Mouse (Mus musculus) cerebellum, adult 9-11 months (tissue): Measurements from ENCODE around the gene Zfp92.
"Not testable (repeated sequence)": the region's sequence is repeated elsewhere in the genome, so short reads cannot be mapped to it uniquely, and the experiment has no call there.

ENCODE experiments used
- DNase-seq: peaks from one replicate; pipeline ENCODE4 v3.0.0; 2022

Gene Zfp92

DNA sequence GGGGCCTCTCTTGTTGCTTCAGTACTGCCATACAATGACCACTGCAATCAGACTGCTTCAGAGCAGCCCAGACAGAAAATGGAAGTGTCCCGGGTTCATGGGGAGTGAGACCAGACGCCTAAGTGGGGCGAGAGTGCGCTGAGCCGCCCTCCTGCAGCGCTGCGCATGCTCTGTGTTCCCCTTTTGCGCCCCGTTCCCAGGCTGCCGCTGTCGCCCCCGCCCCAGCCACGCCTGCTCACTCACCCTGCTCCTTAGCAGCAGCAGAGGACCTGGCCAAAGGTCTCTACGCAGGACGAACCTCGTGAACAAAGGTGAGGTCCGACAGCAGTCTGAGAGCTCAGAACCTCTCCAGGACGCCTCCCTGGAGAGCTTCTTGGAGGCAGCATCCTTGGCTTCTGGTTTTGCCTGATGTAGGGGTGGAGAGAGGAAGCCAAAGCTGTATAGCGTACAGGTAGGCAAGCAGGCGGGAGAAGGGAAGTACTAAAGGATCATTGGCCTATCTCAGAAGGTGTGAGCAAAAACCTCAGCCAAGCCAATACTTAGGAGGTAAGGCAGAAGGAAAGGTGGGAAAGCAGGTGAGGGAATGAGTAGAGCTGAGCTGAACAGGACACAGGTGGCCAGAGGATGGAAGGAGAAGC lies at the start of gene Zfp92:
TSS of gene Zfp92 (plus strand) at position 217 of the 638 bp plus-strand sequence.
- DNase-seq, result no peak

GRCm38 (mm10) chrX:73363291-73363690 lies 47.6 kb upstream of the Zfp92 start:
- no peak for DNase-seq

DNA sequence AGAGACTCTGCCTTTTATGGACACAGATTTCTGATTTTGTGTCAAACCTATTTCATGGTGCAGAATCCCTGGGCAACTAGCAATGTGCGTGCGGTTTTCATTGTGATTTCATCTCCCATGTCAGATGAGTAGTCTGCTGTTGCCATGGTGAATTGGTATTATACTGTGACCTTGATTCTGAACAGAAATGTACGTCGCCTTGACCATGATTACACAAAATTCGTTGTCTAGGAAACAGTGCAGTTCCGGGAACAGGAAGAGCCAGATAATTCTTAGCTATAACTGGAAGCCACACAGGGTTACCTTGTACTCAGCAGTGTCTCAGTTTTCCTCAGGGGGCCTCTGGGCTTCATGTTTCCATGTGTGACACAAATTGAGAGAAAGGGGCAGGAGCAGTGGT lies 26.5 kb upstream of the Zfp92 start:
- no peak for DNase-seq

DNA sequence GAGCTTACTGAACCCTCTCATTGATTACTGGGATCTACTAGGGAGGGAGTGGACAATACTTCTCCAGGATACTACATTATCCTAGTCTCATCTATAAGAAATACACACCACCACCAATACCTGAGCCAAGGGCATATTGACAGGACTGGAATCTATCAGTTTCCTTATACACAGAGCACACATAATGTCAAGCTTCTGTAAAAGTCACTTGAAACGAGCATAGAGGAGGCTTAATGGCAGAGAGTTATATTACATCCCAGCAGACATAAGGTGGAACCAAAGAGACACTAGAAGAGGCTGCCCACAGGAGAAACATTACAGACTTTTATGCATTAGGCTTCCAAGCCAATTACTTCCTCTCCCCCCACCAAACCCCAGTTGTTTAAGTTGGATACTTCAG lies 26.0 kb upstream of the Zfp92 start:
- no peak for DNase-seq

- DNase-seq, result no peak
Observed at GRCm38 (mm10) chrX:73391481-73391880, 19.4 kb upstream of the Zfp92 start.

DNA sequence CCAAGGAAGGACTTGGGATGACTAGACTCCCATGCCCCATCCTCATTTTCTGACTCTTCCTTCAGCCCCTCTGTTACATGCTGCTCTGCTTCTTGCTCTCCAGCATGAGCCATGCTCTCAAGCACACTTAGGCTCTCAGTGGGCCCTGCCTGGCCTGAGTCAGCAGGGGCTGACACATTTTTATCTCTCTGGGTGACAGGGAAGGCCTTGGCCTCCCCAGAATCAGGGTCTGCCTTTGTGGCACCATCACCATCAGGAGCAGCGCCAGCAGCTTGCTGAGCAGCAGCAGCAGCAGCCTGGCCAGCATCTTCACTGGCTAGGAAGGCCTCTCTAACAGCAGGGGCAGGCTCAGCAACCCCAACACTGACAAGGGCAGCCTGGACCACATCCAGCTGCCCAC lies 14.4 kb upstream of the Zfp92 start:
- no peak for DNase-seq

DNA sequence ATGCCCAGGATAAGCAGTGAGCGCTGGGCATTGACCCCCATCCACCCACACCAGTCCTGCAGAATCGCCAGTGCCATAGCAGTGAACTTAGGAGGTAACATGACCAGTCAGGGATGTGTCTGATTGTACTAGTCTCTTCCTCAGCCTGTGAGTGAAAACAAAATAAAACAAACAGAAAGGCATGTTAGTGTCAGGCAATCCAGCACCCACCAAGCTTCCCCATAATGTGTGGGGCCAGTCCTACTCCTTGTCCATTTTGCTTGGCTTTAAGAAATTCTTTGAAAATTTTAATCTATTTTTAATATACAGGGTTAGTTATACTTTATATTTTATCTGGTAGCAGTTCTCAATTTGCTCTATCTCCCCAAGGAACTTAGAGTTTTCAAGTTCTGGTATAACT lies 12.3 kb upstream of the Zfp92 start, which contains the start of gene Gm18336:
TSS of gene Gm18336 (minus strand) at position 101 of the 400 bp plus-strand sequence.
- not testable (repeated sequence) for DNase-seq

GRCm38 (mm10) chrX:73400951-73401350 lies 9.9 kb upstream of the Zfp92 start:
- no peak for DNase-seq

DNA sequence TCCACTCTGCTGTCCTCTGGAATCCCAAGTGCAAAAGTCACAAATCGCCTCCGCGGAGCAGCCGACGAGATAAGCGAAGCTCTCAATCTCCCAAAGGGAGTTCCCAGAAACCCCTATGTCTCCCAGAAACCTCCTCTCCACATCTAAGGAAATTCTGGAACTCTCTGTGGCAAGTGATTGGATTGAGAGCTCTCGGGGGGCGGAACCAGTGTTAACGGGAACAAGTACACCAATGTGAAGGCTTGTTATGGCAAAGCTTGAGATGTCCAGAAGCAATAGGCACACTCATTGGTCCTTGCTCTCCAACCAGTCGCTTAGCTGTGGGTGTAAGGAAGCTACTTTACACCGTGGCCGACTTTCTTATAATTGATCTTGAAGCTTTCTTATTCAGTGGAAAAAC lies 9.3 kb upstream of the Zfp92 start:
- no peak for DNase-seq

DNA sequence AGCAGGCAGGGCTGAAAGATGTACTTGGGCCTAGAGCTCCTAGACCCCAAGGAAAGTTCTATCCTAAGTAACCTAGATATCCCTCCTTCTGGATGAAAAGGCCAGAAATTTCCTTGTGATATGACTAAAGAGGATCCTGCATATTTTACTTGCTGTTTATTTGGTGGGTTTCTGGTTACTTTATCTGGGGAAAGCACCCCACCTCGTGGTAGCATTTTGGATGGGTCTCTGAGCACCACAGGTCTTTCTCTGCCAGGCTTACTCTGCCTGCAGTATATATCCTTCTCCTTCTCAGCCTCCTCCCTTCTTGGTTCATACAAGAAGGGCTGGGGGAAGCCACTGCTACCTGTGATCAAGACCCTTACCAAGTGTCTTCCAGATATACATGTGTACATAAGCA lies 1.9 kb downstream of the Zfp92 start:
- DNase-seq, result no peak

GRCm38 (mm10) chrX:73430036-73430435 lies 19.1 kb downstream of the Zfp92 start:
- DNase-seq, result no peak

DNA sequence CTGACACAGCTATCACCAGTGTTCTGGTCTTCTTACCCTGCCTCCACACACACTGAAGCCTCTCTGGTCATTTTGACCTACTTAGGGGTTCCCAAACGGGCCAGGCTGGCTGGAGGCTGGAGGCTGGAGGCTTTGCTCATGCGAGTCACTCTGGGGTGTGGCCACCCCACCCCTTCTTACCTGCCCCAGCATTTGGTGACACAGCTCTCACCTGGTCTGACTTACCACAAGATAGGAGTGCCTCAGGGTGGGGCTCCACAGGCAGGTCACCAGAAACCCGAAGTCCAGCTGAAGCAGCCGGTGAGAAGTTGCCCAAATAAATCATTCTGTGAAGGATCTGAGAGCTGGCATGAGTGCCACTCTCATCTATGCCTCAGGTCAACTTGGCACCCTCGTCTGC lies 22.0 kb downstream of the Zfp92 start:
- DNase-seq, result no peak

DNA sequence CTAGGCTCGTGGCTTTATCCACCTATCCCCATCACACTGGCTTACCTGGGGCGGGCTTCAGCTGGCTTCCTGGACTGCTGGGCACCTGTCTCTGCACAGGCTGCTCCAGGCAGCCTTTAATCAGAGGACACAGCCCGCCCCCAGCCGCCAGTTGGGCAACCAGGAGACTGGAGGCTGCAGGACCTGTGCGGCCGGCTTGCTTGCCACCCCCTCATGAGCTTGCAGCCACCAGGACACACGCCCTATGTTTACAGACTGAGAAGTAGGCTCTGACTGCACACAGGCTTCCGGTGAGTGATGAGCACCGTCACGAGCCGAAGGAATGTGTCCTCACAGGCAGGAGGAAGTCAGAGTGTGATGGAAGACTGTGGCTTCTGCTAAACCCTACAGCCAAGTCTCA lies 24.4 kb downstream of the Zfp92 start, which contains the start of gene Trex2:
TSS of gene Trex2 (minus strand) at position 93 of the 400 bp plus-strand sequence.
- no peak for DNase-seq

GRCm38 (mm10) chrX:73441428-73441827 lies 30.5 kb downstream of the Zfp92 start:
- DNase-seq, result no peak

GRCm38 (mm10) chrX:73451949-73452348 lies 41.1 kb downstream of the Zfp92 start:
- DNase-seq, result peak; percentile 50

DNA sequence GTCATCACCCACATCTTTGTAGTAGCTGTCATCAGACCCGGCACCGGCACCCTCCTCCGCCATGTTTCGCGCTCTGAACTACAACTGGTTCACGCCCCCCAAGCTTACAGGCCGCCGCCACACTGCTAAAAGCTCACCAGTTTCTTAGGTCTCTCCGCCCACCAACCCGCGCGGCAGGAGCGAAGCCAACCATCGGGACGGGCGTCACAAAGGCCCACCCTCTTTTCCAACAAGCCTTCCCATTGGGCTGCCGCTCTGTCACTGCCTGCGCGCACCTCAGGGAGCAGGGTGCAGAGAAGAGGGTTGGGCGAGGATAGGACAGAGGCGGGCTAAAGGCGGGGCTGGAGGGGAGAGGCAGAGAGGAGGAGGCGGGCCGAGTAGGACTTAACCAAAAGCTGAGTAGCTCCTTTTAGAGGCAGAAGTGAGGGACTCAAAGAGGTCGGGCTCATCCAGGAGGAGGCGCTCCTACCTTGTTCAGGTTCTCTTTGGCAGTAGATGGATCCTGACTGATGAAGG lies 48.0 kb downstream of the Zfp92 start, which contains the start of gene Haus7:
TSS of gene Haus7 (minus strand) at position 168 of the 516 bp plus-strand sequence.
- DNase-seq, result peak; percentile 96

DNA sequence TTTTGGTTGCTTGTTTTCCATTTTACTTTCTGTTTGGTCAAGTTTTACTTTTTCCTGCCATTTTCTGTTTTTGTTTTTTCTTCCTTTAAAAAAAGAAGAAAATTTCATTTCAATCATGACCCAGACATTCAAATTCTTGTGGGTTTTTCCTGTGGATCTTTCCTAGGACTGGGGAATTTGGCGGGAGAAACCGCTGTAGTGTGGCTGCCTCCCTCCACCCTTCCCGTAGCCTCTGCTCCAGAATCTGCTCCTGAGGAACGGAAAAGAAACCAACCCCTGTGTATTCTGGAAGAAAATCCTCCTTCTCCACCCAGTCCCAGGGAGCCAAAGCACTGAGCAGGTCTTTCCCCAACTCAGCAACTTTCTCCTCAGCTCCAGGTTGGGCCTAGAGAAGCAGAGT lies 49.9 kb downstream of the Zfp92 start:
- no peak for DNase-seq

- no peak for DNase-seq
Observed at GRCm38 (mm10) chrX:73465483-73466186, 54.7 kb downstream of the Zfp92 start.

DNA sequence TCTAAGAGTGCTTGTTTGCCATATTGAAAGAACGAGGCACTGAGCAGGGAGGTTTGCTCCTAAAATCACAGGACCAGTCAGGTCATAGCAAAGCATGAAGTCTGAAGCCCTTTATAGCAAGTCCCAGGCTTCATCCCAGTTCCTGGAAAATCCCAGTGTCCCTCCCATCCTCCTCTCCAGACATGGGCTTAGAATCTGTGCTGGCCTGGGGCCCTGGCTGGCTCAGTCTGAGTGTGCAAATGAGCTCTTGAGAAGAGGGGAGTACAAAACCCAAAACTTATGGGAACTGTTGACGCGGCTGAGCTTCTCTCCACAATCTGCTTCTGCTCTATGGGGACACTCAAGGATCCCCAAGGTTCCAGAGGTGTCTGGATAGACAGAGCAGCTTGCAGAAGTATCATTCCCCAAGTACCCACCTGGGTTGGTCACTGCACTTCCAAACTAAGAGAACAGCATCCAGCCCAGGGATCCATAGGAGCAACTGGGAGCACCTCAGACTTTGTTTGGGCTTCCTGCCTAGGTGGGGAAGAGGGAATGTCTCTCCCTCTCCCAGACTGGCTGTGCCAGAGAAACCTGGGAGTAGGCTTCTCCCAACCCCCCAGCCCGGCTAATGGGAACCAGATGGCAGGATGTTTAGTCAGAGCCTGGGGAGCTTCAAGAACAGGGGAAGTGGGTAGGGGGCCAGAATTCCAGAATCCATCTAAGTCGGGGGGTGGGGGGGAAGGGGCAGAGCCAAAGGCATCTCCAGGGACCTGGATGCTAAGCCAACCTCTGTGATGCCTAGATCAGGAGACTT lies 56.7 kb downstream of the Zfp92 start:
- no peak for DNase-seq

DNA sequence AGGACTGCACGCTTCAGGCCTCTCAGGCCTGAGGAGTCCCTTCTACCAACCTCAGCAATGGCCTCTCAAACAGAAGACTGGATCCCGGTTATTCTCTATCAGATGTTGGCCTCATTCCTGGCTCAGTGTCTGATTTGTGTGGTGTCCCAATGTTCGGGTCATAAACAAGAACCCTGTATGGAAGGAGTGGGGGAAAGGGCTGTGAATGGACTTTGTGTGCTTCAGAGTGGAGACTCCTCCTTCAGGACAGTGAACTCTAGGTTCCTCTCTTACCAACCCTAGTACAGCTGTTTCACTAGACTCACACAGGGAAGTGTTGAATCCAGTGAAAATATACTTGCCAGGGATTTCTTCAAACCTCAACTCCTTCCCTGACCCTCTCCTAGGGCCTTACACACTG lies 57.4 kb downstream of the Zfp92 start:
- DNase-seq, result no peak

DNA sequence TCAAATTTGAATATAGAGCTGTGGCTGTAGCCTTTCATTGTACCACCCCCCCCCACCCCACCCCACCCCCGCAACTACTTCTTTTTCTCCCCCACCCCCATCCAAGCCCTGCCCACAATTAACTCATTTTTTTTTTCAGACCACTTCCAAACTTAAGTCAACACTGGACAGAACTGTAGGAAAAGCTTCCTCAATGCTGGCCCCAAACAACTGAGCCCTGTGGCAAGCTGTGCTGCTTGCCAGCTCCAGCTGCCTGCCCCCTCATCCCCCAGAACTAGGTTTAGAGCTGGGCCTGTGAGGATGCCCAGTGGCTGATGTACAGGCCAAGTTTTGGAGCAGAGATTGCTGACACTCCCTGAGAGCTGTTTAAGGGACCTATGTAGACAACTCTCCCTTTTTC lies 57.9 kb downstream of the Zfp92 start:
- DNase-seq, result no peak

GRCm38 (mm10) chrX:73471764-73472163 lies 60.9 kb downstream of the Zfp92 start:
- DNase-seq, result no peak
